Mouse (Mus musculus) inflammation-experienced regulatory T-cells, adult 16 weeks (primary cell): ENCODE measurements around the gene 9030025P20Rik. TPM values are rescaled to one million over a fixed set of nuclear protein-coding genes. Genes with fewer than 3 reads are reported as not detected.

Experiments
- polyA plus RNA-seq: library from polyadenylated mRNA; unstranded; fragments of 100-300 nt; shearing (Covaris generic); gene quantifications from one replicate; pipeline ENCODE4 v1.2.1, GENCODE M21; 2017

The 9030025P20Rik gene
- polyA plus RNA-seq: 16.6 TPM

GRCm38 (mm10) chr17:14978362-14979038, at the start of gene 9030025P20Rik, which contains the start of gene Gm3417:
9030025P20Rik (plus strand) TSS chr17:14978468.
Gm3417 (minus strand) TSS chr17:14978790.

DNA sequence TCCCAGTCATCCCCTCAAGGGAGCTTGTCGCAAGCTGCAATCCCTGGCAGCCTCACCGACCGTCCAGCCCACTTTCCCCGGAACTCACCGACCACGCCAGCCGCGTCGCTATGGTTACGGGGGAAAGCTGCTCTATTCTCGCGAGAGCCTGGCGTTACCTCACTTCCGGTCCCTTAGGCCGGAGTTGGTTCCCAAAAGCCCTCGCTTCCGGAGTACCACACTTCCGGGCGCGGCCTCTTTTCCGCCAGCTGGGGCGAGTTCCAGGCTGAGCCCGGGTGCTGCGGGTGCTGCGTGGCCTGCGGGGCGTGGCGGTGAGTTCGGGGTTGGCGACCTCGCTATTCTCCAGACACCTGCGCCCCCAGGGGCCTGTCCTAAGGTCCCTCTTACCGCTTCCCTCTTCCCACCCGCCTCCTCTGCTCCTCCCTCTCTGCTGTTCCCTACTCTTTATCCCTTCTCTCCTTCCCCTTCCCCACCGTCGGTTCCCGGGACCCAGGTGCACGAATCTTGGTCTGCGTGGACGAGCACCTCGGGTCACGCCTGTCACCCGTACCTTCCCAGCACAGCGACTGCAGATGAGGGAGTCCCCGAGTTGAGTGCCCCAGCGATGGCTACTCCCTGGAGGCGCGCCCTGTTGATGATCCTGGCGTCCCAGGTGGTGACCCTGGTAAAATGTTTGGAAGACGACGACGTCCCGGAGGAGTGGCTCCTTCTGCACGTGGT, 35.1 kb upstream of the 9030025P20Rik start, which contains the start of the genes Wdr27 and 1600012H06Rik:
Wdr27 (minus strand) TSS at position 150 of the 720 bp plus-strand sequence.
1600012H06Rik (plus strand) TSS at position 176 of the 720 bp plus-strand sequence.

GRCm38 (mm10) chr17:14960951-14961556, 17.2 kb upstream of the 9030025P20Rik start, which contains the start of gene Phf10:
Phf10 (minus strand) TSS chr17:14961273.

GRCm38 (mm10) chr17:15009706-15010413, 31.6 kb downstream of the 9030025P20Rik start, which contains the start of gene Gm3435:
Gm3435 (plus strand) TSS chr17:15010176.

Other genes starting within 250 kb of the 9030025P20Rik start
- gene Wdr27, start 35.3 kb upstream of the 9030025P20Rik start, polyA plus RNA-seq: 0.35 TPM
- 37.0 TPM for gene 1600012H06Rik, start 35.3 kb upstream of the 9030025P20Rik start, polyA plus RNA-seq
- 5.3 TPM for gene Phf10, start 17.2 kb upstream of the 9030025P20Rik start, polyA plus RNA-seq
- gene Gm3417, start 322 bp downstream of the 9030025P20Rik start, polyA plus RNA-seq: not detected
- 10.9 TPM for gene Gm3435, start 31.7 kb downstream of the 9030025P20Rik start, polyA plus RNA-seq
- gene Ermard, start 62.7 kb downstream of the 9030025P20Rik start, polyA plus RNA-seq: 161 TPM
- gene Tcte3, start 63.0 kb downstream of the 9030025P20Rik start, polyA plus RNA-seq: 1.6 TPM
- 3.3 TPM for gene Gm3448, start 63.1 kb downstream of the 9030025P20Rik start, polyA plus RNA-seq